Mouse (Mus musculus) NIH3T3 (cell line): ENCODE measurements around the gene Rsad1.

Experiments used
- DNase-seq: peaks from one replicate; pipeline ENCODE4 v3.0.0-alpha.2; 2012; ENCODE audit warnings: low read depth

Rsad1 gene

DNA sequence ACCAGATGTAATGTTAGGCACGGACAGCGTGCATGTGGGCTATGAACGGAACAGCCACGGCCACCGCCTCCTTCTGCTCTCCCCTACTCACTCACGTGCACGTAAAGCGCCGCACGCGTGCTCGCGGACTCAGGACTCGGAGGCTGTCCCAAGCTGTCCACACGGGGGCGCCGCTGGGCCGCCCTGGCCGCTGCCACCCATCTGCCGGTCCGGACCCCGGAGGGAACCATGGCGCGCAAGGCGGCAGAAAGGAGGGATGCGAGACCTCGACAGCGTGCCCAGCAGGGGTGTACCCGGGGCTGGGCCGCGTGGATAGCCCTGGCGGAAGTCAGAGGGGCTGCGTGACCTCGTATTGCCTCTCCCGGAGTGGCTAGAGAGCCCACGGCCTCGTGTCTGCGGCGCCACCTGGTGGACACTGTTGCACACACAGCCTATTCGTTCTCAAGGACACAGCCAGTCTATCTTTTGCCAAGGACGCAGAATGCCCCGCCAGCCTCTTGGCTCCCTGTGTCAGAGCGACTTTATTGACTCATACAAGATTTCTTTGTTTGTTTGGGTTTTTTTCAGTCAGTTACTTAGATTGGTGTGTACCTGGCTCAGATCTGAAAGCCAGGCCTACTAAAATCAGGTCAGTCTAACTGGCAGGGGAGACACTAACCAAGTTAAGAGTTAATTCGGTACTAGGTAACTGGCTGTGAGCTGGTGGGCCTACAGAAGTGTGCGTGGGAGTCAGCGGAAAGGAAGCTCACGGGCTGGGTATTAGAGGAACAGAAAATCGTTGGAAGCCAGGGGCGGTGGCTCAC lies at the start of gene Rsad1:
Gene Rsad1, minus strand, starts transcription at position 368 of the 803 bp plus-strand sequence.
- peak; percentile 97 for DNase-seq

GRCm38 (mm10) chr11:94598437-94599120 lies 49.5 kb upstream of the Rsad1 start:
- DNase-seq = no peak

DNA sequence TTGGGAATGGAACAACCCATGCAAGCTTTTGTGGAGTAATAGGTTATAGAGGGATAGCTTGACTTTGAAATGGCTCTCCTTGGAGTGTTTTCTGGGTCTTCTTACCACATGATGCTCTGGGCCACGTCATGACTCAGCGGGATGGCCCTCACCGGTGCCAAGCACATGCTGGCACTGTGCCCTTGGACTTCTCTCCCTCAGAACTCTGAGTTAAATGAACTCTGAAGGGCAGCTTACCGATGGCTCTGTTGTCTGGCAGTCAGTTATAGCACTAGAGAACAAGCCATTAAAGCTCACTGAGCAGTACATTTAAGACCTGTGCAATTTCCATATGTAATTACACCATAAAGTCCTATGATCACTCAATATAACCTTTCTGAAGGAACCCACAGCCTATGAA lies 48.3 kb upstream of the Rsad1 start:
- peak; percentile 84 for DNase-seq

- DNase-seq = peak; percentile 36
These were observed 47.3 kb upstream of the Rsad1 start for GRCm38 (mm10) chr11:94596311-94596852.

DNA sequence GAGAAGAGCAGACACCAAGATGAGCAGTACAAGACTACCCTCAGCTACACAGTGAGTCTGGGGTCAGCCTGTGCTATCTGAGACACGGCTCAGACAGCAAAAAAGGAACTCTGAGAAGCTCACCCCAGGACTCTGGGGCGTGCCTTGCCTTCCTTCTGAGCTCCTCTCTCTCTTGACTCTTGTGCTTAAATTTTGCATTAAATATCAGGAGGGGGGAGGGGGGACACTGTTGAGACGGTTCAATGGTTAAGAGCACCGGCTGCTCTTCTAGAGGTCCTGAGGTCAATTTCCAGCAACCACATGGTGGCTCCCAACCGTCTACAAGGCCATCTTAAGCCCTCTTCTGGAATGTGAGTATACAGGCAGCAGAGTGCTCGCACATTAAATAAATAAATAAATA lies 38.5 kb upstream of the Rsad1 start:
- no peak for DNase-seq

DNA sequence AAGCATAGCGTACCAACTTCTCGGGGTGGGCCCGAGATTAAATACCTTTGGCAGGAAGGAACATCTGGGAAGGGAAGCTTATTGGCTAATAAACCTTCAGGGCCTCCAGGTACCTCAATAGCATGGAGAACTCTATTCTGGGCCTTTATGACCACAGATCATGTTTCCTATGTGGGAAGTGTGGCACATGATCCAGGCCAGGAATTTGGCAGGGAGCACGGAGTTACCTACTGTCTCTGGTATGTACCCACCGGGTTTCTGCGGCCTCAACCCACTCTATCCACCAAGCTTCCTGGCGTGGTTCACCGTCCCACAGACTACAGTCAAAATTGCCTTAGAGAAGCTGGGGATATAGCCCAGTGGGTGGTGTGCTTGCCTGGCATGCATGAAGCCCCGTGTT lies 36.0 kb upstream of the Rsad1 start:
- DNase-seq = peak; percentile 45

- no peak for DNase-seq
These were observed 31.2 kb upstream of the Rsad1 start for GRCm38 (mm10) chr11:94580111-94580740.

DNA sequence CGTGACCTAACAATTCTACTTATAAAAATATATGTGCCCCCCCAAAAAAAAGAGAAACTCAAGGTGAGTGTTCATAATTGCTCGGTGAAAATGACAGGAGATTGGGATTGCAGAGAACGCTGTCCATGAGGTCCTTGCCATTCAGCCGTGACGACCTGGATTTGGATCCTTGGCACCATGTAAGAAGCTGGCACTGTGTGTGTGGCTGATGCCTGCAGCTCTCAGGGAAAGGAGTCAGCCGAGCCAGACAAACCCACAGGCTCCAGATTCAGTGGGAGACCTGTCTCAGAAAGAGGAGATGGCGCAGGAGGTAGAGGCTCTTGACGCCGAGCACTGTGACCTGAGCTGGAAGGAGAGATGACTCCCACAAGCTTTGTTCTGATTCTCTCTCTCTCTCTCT lies 27.3 kb upstream of the Rsad1 start:
- DNase-seq = no peak

DNA sequence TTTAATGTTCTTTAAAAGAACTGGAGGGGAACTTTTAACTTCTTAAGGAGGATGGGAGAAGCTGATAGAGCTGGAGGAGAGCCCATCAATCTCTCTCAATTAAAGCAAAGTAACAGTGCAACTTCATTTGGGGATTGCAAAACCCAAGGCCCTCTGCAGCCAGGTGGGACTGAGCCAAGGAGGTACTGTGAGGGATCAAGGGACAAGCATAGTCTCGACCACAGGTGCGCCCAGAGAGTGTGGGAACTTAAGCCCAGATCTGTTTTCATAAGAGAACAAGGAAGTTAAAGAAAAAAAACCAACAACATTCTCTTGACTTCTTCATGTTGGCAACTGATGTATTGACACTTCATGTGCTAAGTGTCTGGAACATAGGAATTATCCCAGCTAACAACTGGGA lies 26.0 kb upstream of the Rsad1 start:
- DNase-seq = no peak

GRCm38 (mm10) chr11:94574560-94574959 lies 25.5 kb upstream of the Rsad1 start:
- DNase-seq = peak; percentile 47

GRCm38 (mm10) chr11:94571850-94572249 lies 22.8 kb upstream of the Rsad1 start:
- DNase-seq = no peak

DNA sequence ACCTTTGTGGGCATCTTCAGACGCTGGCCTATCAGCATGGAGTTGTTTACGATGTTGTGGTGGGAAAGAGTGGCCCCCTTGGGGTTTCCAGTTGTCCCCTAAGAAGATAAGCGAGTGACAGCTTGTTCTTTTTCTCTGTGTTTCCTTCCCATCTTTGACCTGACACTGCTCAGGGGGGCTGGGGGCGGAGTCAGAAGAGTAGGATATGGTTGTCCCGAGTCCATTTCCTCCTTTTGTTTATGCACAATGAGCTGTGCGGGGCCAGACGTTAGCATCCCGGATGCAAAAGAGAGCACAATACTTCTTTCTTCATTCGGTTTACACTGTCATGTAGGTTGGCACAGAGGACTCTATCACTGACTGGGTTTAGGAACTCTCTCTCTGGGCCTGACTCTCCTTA lies 21.6 kb upstream of the Rsad1 start:
- no peak for DNase-seq

GRCm38 (mm10) chr11:94567326-94567725 lies 18.3 kb upstream of the Rsad1 start:
- DNase-seq = no peak

DNA sequence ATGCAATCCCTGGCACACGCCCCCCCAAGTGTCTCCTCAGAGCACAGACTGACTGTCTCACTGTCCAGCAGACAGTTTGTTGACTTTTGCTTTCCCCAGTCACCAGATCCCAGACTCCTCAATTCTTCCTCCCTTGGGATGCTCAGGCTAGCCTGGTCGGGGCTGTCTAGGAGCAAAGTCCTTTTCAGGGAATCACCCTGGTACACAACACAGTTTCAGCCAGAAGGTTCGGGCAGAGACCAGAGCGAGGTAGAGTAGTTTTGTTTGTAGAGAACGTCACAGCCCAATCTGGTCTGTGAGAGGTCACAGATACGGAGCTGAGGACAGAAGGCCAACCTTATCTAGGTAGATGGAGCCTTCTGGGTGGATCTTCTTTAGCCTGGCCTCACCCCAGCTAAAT lies 17.5 kb upstream of the Rsad1 start:
- DNase-seq = no peak

GRCm38 (mm10) chr11:94565151-94565479 lies 16.1 kb upstream of the Rsad1 start:
- no peak for DNase-seq

DNA sequence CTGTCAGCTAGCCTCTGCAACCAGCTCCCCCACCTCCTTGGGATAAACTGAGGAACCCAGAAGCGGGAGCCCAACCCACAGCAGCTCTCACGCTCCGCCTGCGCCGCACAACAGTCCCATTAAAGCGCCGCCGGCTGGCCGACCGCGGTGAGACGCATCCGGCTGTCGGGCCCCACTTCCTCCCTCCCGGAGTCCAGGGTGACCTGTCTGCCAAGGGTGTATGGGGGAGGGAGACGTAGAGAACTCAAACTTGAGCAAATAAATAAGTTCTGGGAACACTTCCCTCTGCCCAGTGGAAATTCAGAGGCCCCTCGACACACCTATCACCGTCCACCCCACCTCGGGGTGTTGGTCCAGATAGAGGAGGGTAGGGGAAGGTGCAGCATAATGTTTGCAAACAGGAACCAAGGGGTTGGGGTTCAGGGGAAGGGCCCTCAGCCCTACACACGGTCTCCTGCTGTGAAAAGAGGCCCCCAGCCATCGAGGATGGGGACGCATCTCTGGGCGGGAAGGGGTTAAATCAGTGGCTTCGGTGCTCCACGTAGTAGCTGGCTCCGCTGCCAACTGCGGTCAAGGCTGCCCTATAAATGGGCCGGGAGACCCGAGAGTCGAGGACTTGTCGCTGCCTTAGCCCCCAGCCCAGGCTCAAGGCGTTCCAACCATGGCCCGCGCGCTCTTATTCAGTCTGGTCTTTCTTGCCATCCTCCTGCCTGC lies 15.5 kb upstream of the Rsad1 start, which contains the start of gene Chad:
Gene Chad, plus strand, starts transcription at position 611 of the 714 bp plus-strand sequence.
- no peak for DNase-seq

GRCm38 (mm10) chr11:94563821-94564220 lies 14.8 kb upstream of the Rsad1 start:
- no peak for DNase-seq

- DNase-seq = no peak
These were observed 14.3 kb upstream of the Rsad1 start for GRCm38 (mm10) chr11:94563383-94563782.

GRCm38 (mm10) chr11:94558226-94558625 lies 9.2 kb upstream of the Rsad1 start:
- no peak for DNase-seq

GRCm38 (mm10) chr11:94550442-94550744 lies 1.3 kb upstream of the Rsad1 start:
- DNase-seq = peak; percentile 92

DNA sequence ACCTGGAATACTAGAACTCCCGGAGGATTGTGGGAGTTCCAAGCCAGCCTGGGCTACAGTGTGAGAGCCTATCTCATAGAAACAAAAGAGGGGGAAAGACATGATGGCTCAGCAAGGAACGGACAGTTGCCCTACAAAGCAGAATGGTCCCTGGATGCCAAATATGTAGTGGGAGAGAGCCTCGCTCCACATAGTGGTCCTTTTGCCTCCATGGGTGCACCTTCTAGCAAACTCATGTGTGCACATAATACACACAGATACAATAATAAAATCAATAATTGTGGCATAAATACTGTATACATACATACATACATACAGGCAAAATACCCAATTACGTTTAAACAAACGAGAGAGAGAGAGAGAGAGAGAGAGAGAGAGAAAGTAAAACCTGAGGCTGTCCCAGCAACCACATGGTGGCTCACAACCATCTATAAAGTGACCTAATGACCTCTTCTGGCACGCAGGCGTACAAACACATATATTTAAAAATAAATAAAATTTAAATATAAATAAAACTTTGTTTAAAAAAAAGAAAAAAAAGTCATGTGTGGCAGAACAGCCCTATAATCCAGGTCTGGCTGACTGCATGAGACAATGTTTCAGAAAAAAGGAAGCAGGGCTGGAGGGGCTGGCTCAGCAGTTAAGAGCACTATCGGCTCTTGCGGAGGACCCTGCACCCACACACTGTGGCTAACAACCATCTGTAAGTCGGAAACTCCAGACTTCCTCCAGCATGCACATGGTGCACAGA lies 811 bp upstream of the Rsad1 start:
- DNase-seq = peak; percentile 56
